30 mouse cellular contexts compared by ENCODE assay signal in the genomic region with DNA sequence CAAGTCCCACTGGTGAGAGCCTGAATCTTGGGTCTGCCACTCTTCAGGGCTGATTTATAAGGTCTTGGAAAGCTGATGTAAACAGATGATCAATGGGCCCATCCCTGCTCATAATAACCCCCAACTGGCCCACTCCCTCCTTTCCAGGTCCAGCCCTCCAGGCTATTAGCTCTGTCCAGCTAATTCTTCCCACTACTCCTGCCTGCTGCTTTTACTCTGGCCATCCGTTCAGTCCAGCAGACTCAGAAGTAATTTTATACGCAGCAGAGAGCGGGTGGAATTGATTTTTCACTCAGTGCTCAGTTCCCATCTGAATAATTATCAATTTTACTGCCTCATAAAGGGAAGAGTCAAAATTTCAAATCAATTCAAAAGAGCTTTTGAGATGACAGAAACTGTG. TPM values are rescaled to one million over a fixed set of nuclear protein-coding genes. Genes with fewer than 3 reads are reported as not detected.
DNase-seq lines count a peak whose midpoint lies in the region; ATAC-seq and TF ChIP-seq lines count a peak whose summit lies in the region.
"Had no signal": no experiment of that assay in that cellular context is flagged by ENCODE, and none has a peak within 500 bp of the region (broad histone marks: within the 10 kb centered on the region; RNA-seq: fewer than 3 reads in every experiment).

No protein-coding gene starts in this region.

- H3K9me3 ChIP-seq in neural tube, embryonic 11.5 days (ENCODE audit: control insufficient read depth, low read length) = no peaks in the 10 kb centered on the region
- no peaks in the 10 kb centered on the region for H3K9me3 ChIP-seq in neural tube, embryonic 14.5 days (ENCODE audit: control insufficient read depth, low read length)
- H3K9me3 ChIP-seq: embryonic facial prominence, embryonic 13.5 days; embryonic facial prominence, embryonic 15.5 days; forebrain, embryonic 10.5 days; forebrain, embryonic 12.5 days; G1E had no signal

- intact Hi-C loops in heart, adult 2 months (cut with DNase I) = no loop called here

- no peak overlapping the region for H3K27ac ChIP-seq in heart, adult 2 months
- no peak overlapping the region for H3K27ac ChIP-seq in neural tube, embryonic 11.5 days (ENCODE audit: low read depth, low read length)
- no peak overlapping the region for H3K27ac ChIP-seq in neural tube, embryonic 14.5 days (ENCODE audit: low read depth, low read length)
- H3K27ac ChIP-seq: embryonic facial prominence, embryonic 13.5 days; embryonic facial prominence, embryonic 15.5 days; forebrain, embryonic 10.5 days; forebrain, embryonic 12.5 days had no signal

- no peak for TF ChIP-seq POLR2A in heart, adult 2 months (IDR thresholded peaks at IDR 0.05; ENCODE audit: insufficient read depth, low read depth, low read length)

- H3K79me2 ChIP-seq in heart, adult 2 months (replicated peaks; ENCODE audit: control insufficient read depth, insufficient read depth, low read length) = no peaks in the 10 kb centered on the region

- no peak for TF ChIP-seq EP300 in heart, adult 2 months (IDR thresholded peaks at IDR 0.05; ENCODE audit: insufficient read depth, low read depth, low read length)

- WGBS in heart, adult 2 months = 93% methylated on average over 3 of the region's 3 CpGs
- 62% methylated on average over 3 of the region's 3 CpGs for WGBS in neural tube, embryonic 11.5 days
- 48% methylated on average over 3 of the region's 3 CpGs for WGBS in neural tube, embryonic 14.5 days

- no peak overlapping the region for H3K4me3 ChIP-seq in heart, adult 2 months
- H3K4me3 ChIP-seq in neural tube, embryonic 11.5 days (ENCODE audit: low read depth, low read length) = no peak overlapping the region
- no peak overlapping the region for H3K4me3 ChIP-seq in neural tube, embryonic 14.5 days (ENCODE audit: low read depth, low read length)
- H3K4me3 ChIP-seq: embryonic facial prominence, embryonic 13.5 days; embryonic facial prominence, embryonic 15.5 days; erythroblast, embryonic 14.5 days; forebrain, embryonic 10.5 days; forebrain, embryonic 12.5 days had no signal

- DNase-seq in heart, adult 11 months = peak; percentile 35
- no peak for DNase-seq in heart, adult 2 months
- DNase-seq in neural tube, embryonic 11.5 days (ENCODE audit: low spot score) = no peak
- DNase-seq in neural tube, embryonic 10.5 days (ENCODE audit: extremely low spot score, low spot score) = no peak
- DNase-seq in kidney, postnatal 36 days = no peak
- DNase-seq in urinary bladder, adult 18-20 months (ENCODE audit: low spot score in 2 of 2) = no peak
- DNase-seq: adrenal gland, adult 8-10 months; adrenal gland, postnatal 14 days; adrenal gland, postnatal 36 days; B cell, adult 2 months; cerebellum, adult 11-12 months; cerebellum, adult 2 months; cerebellum, adult 9-10 months; cerebellum, postnatal 10 days; cerebellum, postnatal 25 days had no signal

- H3K36me3 ChIP-seq in heart, adult 2 months (ENCODE audit: control insufficient read depth, insufficient read depth, low read length) = no peaks in the 10 kb centered on the region
- H3K36me3 ChIP-seq in neural tube, embryonic 11.5 days (ENCODE audit: control insufficient read depth, insufficient read depth, low read length) = no peaks in the 10 kb centered on the region
- H3K36me3 ChIP-seq in neural tube, embryonic 14.5 days (ENCODE audit: control insufficient read depth, insufficient read depth, low read length) = no peaks in the 10 kb centered on the region
- H3K36me3 ChIP-seq: embryonic facial prominence, embryonic 13.5 days; embryonic facial prominence, embryonic 15.5 days; forebrain, embryonic 10.5 days; forebrain, embryonic 12.5 days had no signal

- no peaks in the 10 kb centered on the region; the same call in 1 of the 2 replicates for H3K27me3 ChIP-seq in heart, adult 2 months (ENCODE audit: control insufficient read depth, insufficient read depth, low read length)
- no peaks in the 10 kb centered on the region for H3K27me3 ChIP-seq in neural tube, embryonic 11.5 days (ENCODE audit: control insufficient read depth, insufficient read depth, low read length)
- no peaks in the 10 kb centered on the region for H3K27me3 ChIP-seq in neural tube, embryonic 14.5 days (ENCODE audit: control insufficient read depth, insufficient read depth, low read length)
- H3K27me3 ChIP-seq: CH12.LX; embryonic facial prominence, embryonic 13.5 days; embryonic facial prominence, embryonic 15.5 days; forebrain, embryonic 12.5 days; Patski had no signal

- ATAC-seq in neural tube, embryonic 11.5 days (ENCODE audit: insufficient read depth, low FRiP score, low TSS enrichment) = peak; percentile 20; the same call in 1 of the 2 replicates
- peak; percentile 63; the same call in 1 of the 2 replicates for ATAC-seq in neural tube, embryonic 14.5 days (ENCODE audit: low read depth)
- ATAC-seq: activated CD4-positive, CD25-positive, alpha-beta regulatory T cell, adult 4 months; CD4-positive, CD25-positive, alpha-beta regulatory T cell, adult 4 months; forebrain, embryonic 14.5 days; Patski had no signal

- H3K9ac ChIP-seq in heart, adult 2 months (ENCODE audit: low read depth, low read length) = no peak overlapping the region
- no peak overlapping the region for H3K9ac ChIP-seq in neural tube, embryonic 11.5 days (ENCODE audit: low read length)
- H3K9ac ChIP-seq in neural tube, embryonic 14.5 days (replicated peaks; ENCODE audit: low read depth, low read length) = no peak overlapping the region
- H3K9ac ChIP-seq: embryonic facial prominence, embryonic 13.5 days; embryonic facial prominence, embryonic 15.5 days; forebrain, embryonic 12.5 days had no signal

- TF ChIP-seq CTCF in heart, adult 2 months (IDR thresholded peaks at IDR 0.05) = no peak

- no peaks in the 10 kb centered on the region for H3K4me1 ChIP-seq in heart, adult 2 months (ENCODE audit: control insufficient read depth, insufficient read depth, low read length)
- no peaks in the 10 kb centered on the region for H3K4me1 ChIP-seq in neural tube, embryonic 11.5 days (ENCODE audit: control insufficient read depth, insufficient read depth, low read length)
- peaks cover 5% of the 10 kb centered on the region; the same call in 1 of the 2 replicates for H3K4me1 ChIP-seq in neural tube, embryonic 14.5 days (ENCODE audit: control insufficient read depth, insufficient read depth, low read length)
- H3K4me1 ChIP-seq: embryonic facial prominence, embryonic 13.5 days; embryonic facial prominence, embryonic 15.5 days; forebrain, embryonic 10.5 days; forebrain, embryonic 12.5 days had no signal

- no peak overlapping the region for H3K4me2 ChIP-seq in neural tube, embryonic 11.5 days (ENCODE audit: low read depth)
- no peak overlapping the region for H3K4me2 ChIP-seq in neural tube, embryonic 14.5 days (ENCODE audit: low read depth, low read length)
- H3K4me2 ChIP-seq: embryonic facial prominence, embryonic 13.5 days; embryonic facial prominence, embryonic 15.5 days; forebrain, embryonic 12.5 days had no signal

RNA-seq across cellular contexts. Expression of gene Gm12117, which starts 36.2 kb away (rescaled TPM):
- not detected for total RNA-seq in heart, adult 2 months (2021)
- not detected in 2 replicates for polyA plus RNA-seq in heart, adult 2 months (2012; rRNA removed)
- polyA plus RNA-seq in neural tube, embryonic 11.5 days (2014; fragmentation: Nextera tagmentation; extraction: Ambion mirVana) = not detected in 2 replicates
- polyA plus RNA-seq in neural tube, embryonic 14.5 days (2014; fragmentation: Nextera tagmentation; extraction: Ambion mirVana) = not detected in 2 replicates
- total RNA-seq: adrenal gland, adult 18-20 months; adrenal gland, adult 8-10 months; adrenal gland, postnatal 14 days; adrenal gland, postnatal 36 days; CH12.LX had no signal
- polyA plus RNA-seq: activated CD4-positive, CD25-positive, alpha-beta regulatory T cell, adult 4 months; CD4-positive, CD25-positive, alpha-beta regulatory T cell, adult 4 months; embryonic facial prominence, embryonic 11.5 days; embryonic facial prominence, embryonic 13.5 days; embryonic facial prominence, embryonic 15.5 days; erythroblast, embryonic 14.5 days; forebrain, embryonic 10.5 days; forebrain, embryonic 14.5 days; G1E; Patski had no signal

RNA-seq across cellular contexts. Expression of gene Tlx3, which starts 36.9 kb away (rescaled TPM):
- not detected for total RNA-seq in heart, adult 2 months (2021)
- not detected in 2 replicates for polyA plus RNA-seq in heart, adult 2 months (2012; rRNA removed)
- 22.4 and 28.5 TPM in 2 replicates for polyA plus RNA-seq in neural tube, embryonic 11.5 days (2014; fragmentation: Nextera tagmentation; extraction: Ambion mirVana)
- polyA plus RNA-seq in neural tube, embryonic 14.5 days (2014; fragmentation: Nextera tagmentation; extraction: Ambion mirVana) = 32.9 and 41.0 TPM in 2 replicates
- total RNA-seq: adrenal gland, postnatal 14 days; CH12.LX; G1E had no signal
- polyA plus RNA-seq: activated CD4-positive, CD25-positive, alpha-beta regulatory T cell, adult 4 months; CD4-positive, CD25-positive, alpha-beta regulatory T cell, adult 4 months; cortical plate, adult 2 months; forebrain, embryonic 10.5 days; forebrain, embryonic 14.5 days had no signal

Comparison
In these comparisons a context has a peak if more than half of its experiments do, and no peak if none do; other contexts are left out.
1. RNA of gene Tlx3, which starts 36.9 kb away (polyA plus RNA-seq): 32.9 to 41.0 TPM in neural tube, embryonic 14.5 days and 22.4 to 28.5 TPM in neural tube, embryonic 11.5 days; not detected in heart, adult 2 months; every median in the first group is over 10 times any median in the second.